Mouse (Mus musculus) ES-E14 (cell line): ENCODE measurements around the gene Crebbp. TPM values are rescaled to one million over a fixed set of nuclear protein-coding genes. Genes with fewer than 3 reads are reported as not detected.
"Not testable (repeated sequence)": the region's sequence is repeated elsewhere in the genome, so short reads cannot be mapped to it uniquely, and the experiment has no call there.

Experiments used
- DNase-seq: peaks from one replicate; pipeline ENCODE4 v3.0.0-alpha.2; 2013; ENCODE audit warnings: low read depth, low spot score
- H3K27ac ChIP-seq: 2 replicates; pipeline ENCODE4 v1.5.1; 2012; ENCODE audit warnings: low read depth, mild to moderate bottlenecking, low read length, moderate library complexity, mixed read lengths; ENCODE audit not compliant: poor library complexity, insufficient read depth, severe bottlenecking
- H3K36me3 ChIP-seq: 2 replicates; pipeline ENCODE4 v1.6.1; 2012; ENCODE audit warnings: mild to moderate bottlenecking, low read length, moderate library complexity, mixed read lengths; ENCODE audit not compliant: control insufficient read depth, poor library complexity, insufficient read depth, severe bottlenecking
- H3K4me1 ChIP-seq, 2 experiments: fragments of 150-350 bp in 1 of 2; sonication (generic) in 1 of 2; 2 replicates each; pipeline ENCODE4 v1.6.1; 2012; ENCODE audit warnings: low read length in 2 of 2, mild to moderate bottlenecking in 1 of 2, mixed read lengths in 1 of 2; ENCODE audit not compliant: control insufficient read depth in 2 of 2, insufficient read depth in 2 of 2, poor library complexity in 1 of 2
- H3K4me3 ChIP-seq, 2 experiments: fragments of 150-350 bp in 1 of 2; sonication (generic) in 1 of 2; 2 replicates each; pipeline ENCODE4 v1.5.1; 2012; ENCODE audit warnings: low read length in 2 of 2, low read depth in 1 of 2, mild to moderate bottlenecking in 1 of 2, mixed read lengths in 1 of 2; ENCODE audit not compliant: insufficient read depth in 1 of 2, poor library complexity in 1 of 2, severe bottlenecking in 1 of 2
- H3K9ac ChIP-seq: 2 replicates; pipeline ENCODE4 v1.6.1; 2012; ENCODE audit warnings: low read depth, mild to moderate bottlenecking, low read length, mixed read lengths; ENCODE audit not compliant: poor library complexity, insufficient read depth, severe bottlenecking
- H3K9me3 ChIP-seq: fragments of 150-350 bp; sonication (generic); 2 replicates; pipeline ENCODE4 v1.6.1; 2012; ENCODE audit warnings: low read depth, mild to moderate bottlenecking, low read length; ENCODE audit not compliant: control insufficient read depth, insufficient read depth
- CHD2 ChIP-seq: IDR thresholded peaks from 2 replicates; pipeline ENCODE4 v1.6.1; 2014; ENCODE audit warnings: mild to moderate bottlenecking, low read depth, low read length, inconsistent platforms
- HCFC1 ChIP-seq: IDR thresholded peaks from 2 replicates; pipeline ENCODE4 v1.6.1; 2012; ENCODE audit warnings: low read length, inconsistent platforms, borderline replicate concordance; ENCODE audit not compliant: insufficient read depth
- MAFK ChIP-seq: IDR thresholded peaks from 2 replicates; pipeline ENCODE4 v1.6.1; 2014; ENCODE audit warnings: mild to moderate bottlenecking, low read depth, low read length, inconsistent platforms; ENCODE audit not compliant: insufficient read depth
- ZC3H11A ChIP-seq: IDR thresholded peaks from 2 replicates; pipeline ENCODE4 v1.6.1; 2012; ENCODE audit warnings: low read depth, mild to moderate bottlenecking, inconsistent platforms, low read length, borderline replicate concordance
- ZNF384 ChIP-seq: IDR thresholded peaks from 2 replicates; pipeline ENCODE4 v1.6.1; 2012; ENCODE audit warnings: low read depth, low read length, inconsistent platforms
- in situ Hi-C, 2 experiments: fragments of 600-800 bp; cut with MboI; formaldehyde crosslinking; loops; one replicate each; pipeline ENCODE4 v1.15.1; 2025; ENCODE audit warnings: low sequenced_read_pairs in 2 of 2, inconsistent platforms in 1 of 2; ENCODE audit not compliant: unreplicated experiment in 2 of 2
- total RNA-seq: library from RNA; depleted of rRNA; stranded (reverse); fragments of 300-350 nt; gene quantifications from 2 replicates; pipeline ENCODE4 v1.2.3, GENCODE M21; 2012; rRNA removed

Crebbp gene
- 25.3 and 26.8 TPM in 2 replicates for total RNA-seq

DNA sequence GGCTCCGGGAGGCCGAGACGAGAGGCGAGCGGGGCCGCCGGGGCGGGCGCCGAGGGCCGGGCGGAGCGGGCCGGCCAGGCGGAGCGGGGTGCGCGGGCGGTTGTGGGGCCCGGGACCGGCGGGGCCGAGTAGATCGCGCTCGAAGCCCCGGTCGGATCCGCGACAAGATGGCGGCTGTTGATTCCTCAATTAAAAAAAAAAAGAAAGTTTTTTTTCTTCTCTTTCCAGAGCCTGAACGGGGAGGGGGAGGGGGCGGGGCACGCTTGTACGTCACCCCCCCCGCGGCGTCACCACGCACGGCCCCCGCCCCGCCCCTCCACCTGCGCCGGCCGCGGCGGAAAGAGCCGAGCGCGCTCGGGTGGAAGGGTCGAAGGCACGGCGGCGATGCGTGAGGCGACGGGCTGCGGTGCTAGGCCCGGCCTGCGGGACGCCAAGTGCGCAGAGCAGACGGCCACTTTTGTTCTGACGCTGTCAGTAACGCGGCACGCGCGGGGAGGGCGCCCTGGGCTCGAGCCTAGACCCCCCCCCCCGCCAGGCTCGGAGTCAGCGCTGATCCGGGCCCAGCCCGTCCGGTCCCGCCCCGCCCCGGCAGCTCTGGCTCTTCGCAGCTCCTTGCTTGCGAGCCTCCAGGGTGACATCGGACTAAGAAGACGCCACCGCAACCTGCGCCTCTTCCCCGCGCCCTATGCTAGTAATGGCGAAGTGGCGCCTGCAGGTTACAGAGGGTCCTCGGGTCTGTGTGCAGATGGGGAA is at the start of gene Crebbp:
Crebbp (minus strand) TSS at position 199 of the 753 bp plus-strand sequence.
- peak within 1 kb of the TSS; percentile 95 to 98 for H3K4me3 ChIP-seq
- TF ChIP-seq CHD2 (no peak), ZNF384 (peak; percentile 91)
- DNase-seq: peak; percentile 59

DNA sequence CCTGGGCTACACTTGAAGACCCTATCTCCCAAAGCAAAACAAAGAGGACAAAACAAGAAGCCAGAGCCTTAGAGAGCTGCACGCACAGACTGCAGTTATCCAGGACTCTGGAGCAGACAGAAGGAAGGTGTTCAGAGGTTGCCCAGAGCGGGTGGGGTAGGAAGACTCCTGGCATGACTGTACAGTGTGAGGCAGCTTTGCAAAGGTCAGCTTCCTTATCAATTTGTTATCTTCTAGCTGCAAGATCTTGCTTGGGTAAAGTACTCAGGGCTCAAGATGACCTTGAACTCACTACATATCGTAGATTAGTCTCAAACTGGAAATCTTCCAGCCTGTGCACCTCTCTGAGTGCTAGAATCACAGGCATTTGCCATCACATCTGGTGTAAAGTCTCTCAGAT is 49.7 kb upstream of the Crebbp start:
- no peak overlapping the region for H3K27ac ChIP-seq
- no peaks in the 10 kb centered on the region for H3K36me3 ChIP-seq
- H3K9me3 ChIP-seq: no peaks in the 10 kb centered on the region
- in situ Hi-C loops: no loop called here
- H3K4me1 ChIP-seq: peaks cover 4% of the 10 kb centered on the region in 2 experiments; a peak in 3 of 4 replicates
- H3K9ac ChIP-seq: no peak overlapping the region
- H3K4me3 ChIP-seq: no peak overlapping the region
- no peak for TF ChIP-seq ZC3H11A
- TF ChIP-seq MAFK: no peak
- no peak for TF ChIP-seq HCFC1
- no peak for TF ChIP-seq CHD2
- no peak for TF ChIP-seq ZNF384
- DNase-seq: no peak

More for the DNA sequence above, at the start of gene Crebbp:
- in situ Hi-C loops: no loop called here
- Histone ChIP-seq H3K36me3 (no peaks in the 10 kb centered on the region), H3K4me1 (peaks cover 3 to 7% of the 10 kb centered on the region in 2 experiments; a peak in 2 of 4 replicates), H3K9me3 (no peaks in the 10 kb centered on the region), H3K27ac (peak within 1 kb of the TSS; percentile 96), H3K9ac (peak within 1 kb of the TSS; percentile 99)

DNA sequence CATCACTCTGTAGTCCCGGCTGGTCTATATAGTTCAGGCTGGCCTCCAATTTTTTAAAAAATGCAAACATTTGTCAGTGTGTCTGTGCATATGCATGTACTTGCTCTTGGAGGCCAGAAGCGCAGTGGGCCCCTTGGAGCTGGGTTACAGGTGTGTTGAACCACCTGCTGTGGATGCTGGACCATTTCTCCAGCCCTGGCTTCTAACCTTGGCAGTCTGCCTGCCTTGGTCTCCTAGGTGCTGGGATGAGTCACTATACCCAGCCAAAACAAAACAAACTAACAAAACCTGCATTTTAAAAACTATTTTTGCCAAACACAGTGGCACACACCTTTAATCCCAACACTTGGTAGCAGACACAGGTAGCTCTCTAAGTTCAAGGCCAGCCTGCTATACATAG is 43.7 kb upstream of the Crebbp start:
- H3K9ac ChIP-seq: no peak overlapping the region
- H3K36me3 ChIP-seq: no peaks in the 10 kb centered on the region
- no peaks in the 10 kb centered on the region for H3K4me1 ChIP-seq
- H3K4me3 ChIP-seq: no peak overlapping the region
- no peak for DNase-seq
- H3K9me3 ChIP-seq: no peaks in the 10 kb centered on the region
- TF ChIP-seq ZNF384 (no peak), MAFK (no peak), ZC3H11A (no peak), HCFC1 (no peak)
- H3K27ac ChIP-seq: no peak overlapping the region
- in situ Hi-C loops: no loop called here

DNA sequence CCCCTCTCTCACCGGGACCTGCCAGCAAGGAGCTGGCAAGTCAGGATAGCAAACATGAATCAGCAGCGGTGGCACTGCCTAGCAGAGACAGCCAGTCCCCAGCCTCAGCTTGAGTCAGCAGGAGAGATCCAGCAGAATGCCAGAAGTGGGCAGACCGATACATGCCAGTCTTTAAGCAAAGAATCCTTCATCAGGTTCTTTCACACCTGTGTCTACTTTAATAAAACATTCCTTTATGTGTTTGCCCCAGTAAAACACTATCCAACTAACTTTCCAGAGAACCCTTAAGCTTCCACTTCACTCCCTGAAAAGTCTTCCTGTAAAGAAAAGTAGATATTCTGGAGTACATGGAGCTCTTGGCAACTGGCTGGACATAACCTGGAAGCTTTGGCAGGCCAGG is 35.0 kb upstream of the Crebbp start:
- Histone ChIP-seq H3K9ac (no peak overlapping the region), H3K4me1 (no peaks in the 10 kb centered on the region), H3K27ac (no peak overlapping the region), H3K9me3 (peaks cover 2% of the 10 kb centered on the region; the same call in 1 of the 2 replicates), H3K36me3 (no peaks in the 10 kb centered on the region), H3K4me3 (no peak overlapping the region)
- in situ Hi-C loops: no loop called here
- no peak for DNase-seq
- TF ChIP-seq ZC3H11A: no peak
- TF ChIP-seq CHD2: no peak
- no peak for TF ChIP-seq ZNF384
- TF ChIP-seq HCFC1: no peak
- TF ChIP-seq MAFK: no peak

DNA sequence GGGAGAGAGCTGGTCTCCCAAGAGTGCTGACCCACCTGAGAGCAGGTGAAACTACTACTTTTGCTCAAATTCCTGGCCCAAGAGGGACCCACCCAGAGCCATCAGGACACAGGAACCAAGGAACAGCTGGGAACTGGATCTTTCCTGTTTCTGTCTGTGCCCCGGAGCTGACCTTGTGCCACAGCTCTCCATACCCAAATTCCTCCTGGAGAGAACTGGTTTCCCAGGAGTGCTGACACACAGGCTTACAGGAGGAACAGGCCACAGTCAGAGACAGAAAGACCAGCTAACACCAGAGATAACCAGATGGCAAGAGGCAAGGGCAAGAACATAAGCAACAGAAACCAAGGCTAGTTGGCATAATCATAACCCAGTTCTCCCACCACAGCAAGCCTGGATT is 31.4 kb upstream of the Crebbp start:
- in situ Hi-C loops, H3K4me1 ChIP-seq, DNase-seq, H3K36me3 ChIP-seq, H3K4me3 ChIP-seq, H3K9me3 ChIP-seq, H3K27ac ChIP-seq, H3K9ac ChIP-seq: not testable (repeated sequence)
